Mouse (Mus musculus) kidney, postnatal 10 days (tissue): ENCODE measurements at regions not wholly inside any gene's neighbourhood (a gene's known extent, or its start where the extent isn't known, plus 50 kb on each side); places are given as distances from the start of the nearest gene placed in this dataset.
"Not testable (repeated sequence)": the region's sequence is repeated elsewhere in the genome, so short reads cannot be mapped to it uniquely, and the experiment has no call there.

Experiments
- DNase-seq: peaks from one replicate; pipeline ENCODE4 v3.0.0; 2021; ENCODE audit warnings: mixed read lengths

GRCm38 (mm10) chr2:79025678-79026077 lies 157.8 kb downstream of the Ube2e3 start:
- DNase-seq, result no peak

DNA sequence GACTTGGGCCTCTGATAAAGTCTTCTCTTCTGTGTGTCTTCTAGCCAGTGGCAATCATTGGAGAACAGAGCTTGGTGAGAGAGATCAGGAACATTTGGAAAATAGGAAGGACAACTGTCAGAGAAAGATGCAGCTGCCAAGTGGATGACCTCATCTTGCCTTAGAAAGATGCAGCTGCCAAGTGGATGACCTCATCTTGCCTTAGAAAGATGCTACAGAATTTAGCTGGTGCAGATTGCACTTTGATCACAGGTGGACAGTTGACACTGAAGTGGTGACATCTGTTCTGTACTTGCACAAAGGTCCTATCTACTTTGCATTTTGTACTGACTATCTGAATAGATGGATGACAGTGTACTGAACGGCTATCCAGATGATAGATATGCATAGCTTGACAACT lies 163.1 kb downstream of the Ube2e3 start:
- DNase-seq, result no peak

DNA sequence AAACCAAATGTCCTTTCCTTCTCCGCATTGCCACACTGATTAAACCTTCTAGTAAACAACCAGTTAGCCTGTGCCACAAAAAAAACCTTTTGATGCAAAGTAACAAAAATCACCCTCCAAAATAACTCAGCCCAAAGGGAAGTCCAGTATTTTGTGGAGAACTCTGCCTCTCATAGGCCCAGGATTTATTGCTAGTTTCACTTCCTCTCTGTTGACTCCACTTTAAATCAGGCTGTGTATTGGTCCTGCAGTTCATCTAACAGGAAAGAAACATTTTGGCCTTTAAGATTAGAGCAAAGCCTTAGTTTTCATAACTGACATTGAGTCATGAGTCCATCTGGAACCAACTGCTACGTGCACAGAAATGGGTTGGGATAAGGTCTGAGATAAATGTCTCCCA lies 168.4 kb downstream of the Ube2e3 start:
- DNase-seq, result peak; percentile 11

- DNase-seq, result no peak
Measured at GRCm38 (mm10) chr2:79038624-79039023, 170.7 kb downstream of the Ube2e3 start.

DNA sequence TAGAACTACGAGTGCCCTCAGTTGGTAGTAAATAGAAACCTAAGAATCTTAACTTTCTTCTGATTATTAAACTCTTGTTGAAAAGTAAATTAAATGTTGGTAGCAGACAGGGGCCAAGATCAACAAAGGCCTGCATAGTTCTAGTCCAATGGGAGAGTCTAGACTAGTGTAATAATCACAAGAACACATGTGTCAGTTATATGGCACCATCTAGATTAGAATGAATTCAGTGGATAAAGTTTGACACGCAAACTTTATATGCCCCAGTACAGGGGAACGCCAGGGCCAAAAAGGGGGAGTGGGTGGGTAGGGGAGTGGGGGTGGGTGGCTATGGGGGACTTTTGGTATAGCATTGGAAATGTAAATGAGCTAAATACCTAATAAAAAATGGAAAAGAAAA lies 176.9 kb downstream of the Ube2e3 start:
- not testable (repeated sequence) for DNase-seq

DNA sequence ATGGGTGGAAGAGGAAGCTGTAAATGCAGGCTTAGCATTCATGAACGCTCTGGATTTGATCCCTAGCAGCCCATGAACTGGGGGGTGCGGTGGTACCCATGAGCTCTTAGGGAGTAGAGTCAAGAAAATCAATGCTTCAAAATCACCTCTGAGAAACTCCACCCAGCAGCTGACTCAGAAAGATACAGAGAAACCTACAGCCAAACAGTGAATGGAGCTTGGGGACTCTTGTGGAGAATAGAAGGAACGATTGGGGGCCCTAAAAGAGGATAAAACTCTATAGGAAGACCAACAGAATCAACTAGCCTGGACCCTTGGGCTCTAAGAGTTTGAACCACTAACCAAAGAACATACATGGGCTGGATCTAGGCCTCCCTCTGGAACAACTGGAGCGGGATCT lies 177.6 kb downstream of the Ube2e3 start:
- DNase-seq, result no peak

GRCm38 (mm10) chr2:79048020-79048419 lies 180.1 kb downstream of the Ube2e3 start:
- no peak for DNase-seq

GRCm38 (mm10) chr2:79048777-79049537 lies 181.0 kb downstream of the Ube2e3 start:
- DNase-seq, result no peak

- DNase-seq, result no peak
Measured at GRCm38 (mm10) chr2:79050495-79051046, 182.6 kb downstream of the Ube2e3 start.

GRCm38 (mm10) chr2:79052226-79052625 lies 184.3 kb downstream of the Ube2e3 start:
- no peak for DNase-seq

DNA sequence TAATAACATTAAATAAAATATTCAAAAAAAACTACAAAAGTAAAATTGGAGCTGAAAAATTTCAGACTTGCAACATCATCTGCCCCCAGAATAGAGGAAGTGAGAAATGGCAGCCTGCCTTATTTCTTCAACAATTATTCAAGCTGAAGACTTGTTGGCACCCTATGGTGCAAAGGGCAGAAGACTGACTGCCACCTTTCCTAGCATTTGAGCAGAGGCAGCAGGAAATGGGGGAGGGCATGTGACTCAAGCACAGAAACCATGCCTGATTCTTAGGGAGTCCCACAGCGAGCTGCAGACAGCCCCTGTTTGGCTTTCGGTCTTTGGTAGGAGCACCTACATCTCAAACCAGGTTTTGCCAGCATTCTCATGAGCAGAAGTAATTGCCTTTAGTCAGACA lies 188.2 kb downstream of the Ube2e3 start:
- no peak for DNase-seq

GRCm38 (mm10) chr2:79059115-79059943 lies 191.4 kb downstream of the Ube2e3 start:
- no peak for DNase-seq

DNA sequence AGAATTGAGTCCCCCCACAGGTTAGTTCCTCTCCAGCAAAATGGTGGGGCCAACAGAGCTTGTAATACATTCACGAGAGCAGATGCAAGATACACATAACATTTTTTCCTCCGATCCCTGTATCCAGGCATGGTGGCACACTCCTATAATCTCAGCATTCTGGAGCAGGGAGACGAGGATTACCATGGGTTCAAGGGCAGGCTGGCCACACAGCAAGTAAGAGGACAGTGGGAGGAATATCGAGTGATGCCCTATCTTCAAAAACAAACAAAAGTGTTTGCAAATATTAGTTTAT lies 192.0 kb downstream of the Ube2e3 start:
- no peak for DNase-seq

DNA sequence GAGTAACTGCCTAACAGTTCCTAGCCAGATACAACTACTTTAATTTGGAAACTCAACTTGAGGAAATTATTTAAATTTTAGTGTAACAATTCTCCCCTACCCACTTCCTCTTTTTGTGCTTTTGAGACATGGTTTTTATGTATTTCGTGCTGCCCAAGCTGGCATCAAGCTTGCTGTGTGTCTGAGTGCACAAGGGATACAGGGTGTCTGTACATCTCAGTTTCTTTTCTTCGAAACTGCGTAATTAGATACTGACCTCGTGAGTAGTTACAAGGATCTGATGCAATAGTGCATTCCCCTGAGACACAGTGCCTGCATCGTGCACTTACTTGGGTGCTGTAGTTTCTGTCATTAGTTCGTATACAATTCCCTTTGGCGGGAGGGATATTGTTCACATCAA lies 192.4 kb downstream of the Ube2e3 start:
- no peak for DNase-seq

- no peak for DNase-seq
Measured at GRCm38 (mm10) chr2:79061645-79062044, 193.6 kb upstream of the Itga4 start.

- DNase-seq, result peak; percentile 51
Measured at GRCm38 (mm10) chr2:79062196-79062636, 193.0 kb upstream of the Itga4 start.

DNA sequence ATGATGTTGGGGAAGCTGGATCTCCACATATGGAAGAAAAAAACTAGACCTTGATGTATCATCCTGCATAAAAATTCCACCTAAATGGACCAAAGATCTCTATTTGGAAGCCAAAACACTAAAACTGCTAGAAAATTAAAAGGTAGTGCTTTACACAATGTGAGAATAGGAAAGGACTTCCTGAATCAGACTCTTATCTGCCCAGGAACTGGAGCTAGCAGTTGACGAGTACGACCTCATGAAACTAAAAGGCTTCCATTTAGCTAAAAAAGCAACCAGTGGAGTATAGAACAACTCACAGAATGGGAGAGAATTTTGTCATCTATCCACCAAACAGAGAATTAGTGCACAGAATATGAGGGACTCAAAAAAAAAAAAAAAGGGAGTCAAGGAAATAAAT lies 191.6 kb upstream of the Itga4 start:
- no peak for DNase-seq

GRCm38 (mm10) chr2:79065321-79065720 lies 189.9 kb upstream of the Itga4 start:
- DNase-seq, result no peak

- no peak for DNase-seq
Measured at GRCm38 (mm10) chr2:79076115-79076514, 179.1 kb upstream of the Itga4 start.

GRCm38 (mm10) chr2:79078836-79079394 lies 176.3 kb upstream of the Itga4 start:
- no peak for DNase-seq

- DNase-seq, result no peak
Measured at GRCm38 (mm10) chr2:79081769-79082168, 173.5 kb upstream of the Itga4 start.

GRCm38 (mm10) chr2:79086280-79086679 lies 168.9 kb upstream of the Itga4 start:
- DNase-seq, result no peak

GRCm38 (mm10) chr2:79086857-79087578 lies 168.2 kb upstream of the Itga4 start:
- peak; percentile 26 for DNase-seq
